Mouse (Mus musculus) embryonic stem cell, embryonic (primary cell): ENCODE data around the gene Prr22.

Experiments used
- CTCF ChIA-PET, 4 experiments: fragments of 300-600 bp in 2 of 4; fragments of 350-600 bp in 2 of 4; sonication (Branson Sonifier 250); formaldehyde crosslinking; loops; one replicate each; lab custom pipeline; 2022; ENCODE audit warnings: inconsistent platforms in 2 of 4; lab: Charles Lee
- POLR2A ChIA-PET, 4 experiments: fragments of 300-600 bp in 2 of 4; fragments of 350-600 bp in 2 of 4; sonication (Branson Sonifier 250); formaldehyde crosslinking; loops; one replicate each; lab custom pipeline; 2022; ENCODE audit warnings: antibody characterized with exemption in 4 of 4, inconsistent platforms in 1 of 4; lab: Charles Lee

The Prr22 gene

GRCm38 (mm10) chr17:56769950-56770349 is at the start of gene Prr22:
Prr22 (plus strand) TSS chr17:56770250.
- POLR2A ChIA-PET = interaction anchor here in 1 of 4 experiments (0.5 kb wide), 1 partner anchor 29 kb away, joined by 3 read pairs; no protein-coding TSS in a partner anchor
- CTCF ChIA-PET = no interaction called here

GRCm38 (mm10) chr17:56722441-56722840 is 47.6 kb upstream of the Prr22 start:
- CTCF ChIA-PET = interaction anchor here (0.6 to 1.0 kb wide), 4 partner anchors 13 to 417 kb away, joined by 3 to 6 read pairs (median 3); partner anchors contain the start of gene Nrtn (in 1 of the 4)

DNA sequence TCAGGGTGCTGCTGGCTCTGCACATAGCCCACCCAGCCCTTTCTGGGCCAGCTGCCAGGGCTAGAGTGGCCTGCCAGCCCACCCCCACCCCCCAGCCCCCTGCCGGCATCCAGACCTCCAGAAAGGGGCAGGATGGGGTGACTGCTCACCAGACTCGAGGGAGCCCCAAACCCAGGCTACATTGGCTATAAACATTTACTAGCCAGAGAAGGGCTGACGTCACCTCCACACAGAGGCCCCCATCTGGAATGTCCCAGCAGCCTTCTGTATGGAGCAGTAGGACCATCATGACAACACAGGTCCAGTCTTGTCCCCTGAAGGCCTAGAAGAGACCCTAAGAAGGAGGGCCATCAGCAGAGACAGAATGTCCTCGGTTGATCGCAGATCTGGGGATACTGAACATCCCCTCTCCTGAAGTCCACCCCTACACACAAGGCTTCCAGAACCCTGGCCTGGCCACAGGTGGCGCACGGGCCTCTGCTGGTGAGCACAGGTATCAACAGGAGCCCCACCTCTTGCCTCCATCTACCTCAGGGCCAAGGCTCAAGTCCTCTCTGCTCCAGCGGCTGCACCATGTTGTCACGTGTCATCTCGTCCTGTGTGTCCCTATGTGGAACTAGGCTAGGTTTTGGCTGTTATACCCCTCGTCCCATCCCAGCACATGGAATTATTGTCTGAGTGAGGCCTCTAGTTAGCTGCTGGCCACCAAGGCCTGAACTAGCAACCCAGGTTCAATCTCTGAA is 46.5 kb upstream of the Prr22 start:
- ChIA-PET POLR2A (interaction anchor here in 2 of 4 experiments (0.9 to 8.0 kb wide), 10 partner anchors 12 to 150 kb away, joined by 3 to 100 read pairs (median 4); partner anchors contain the start of gene Acsbg2 (in 1 of the 2)), CTCF (no interaction called here)

More at GRCm38 (mm10) chr17:56722441-56722840, 47.6 kb upstream of the Prr22 start:
- POLR2A ChIA-PET = interaction anchor here in 3 of 4 experiments (0.5 to 8.0 kb wide), 8 partner anchors 9 to 111 kb away, joined by 3 to 100 read pairs (median 3); no protein-coding TSS in a partner anchor

DNA sequence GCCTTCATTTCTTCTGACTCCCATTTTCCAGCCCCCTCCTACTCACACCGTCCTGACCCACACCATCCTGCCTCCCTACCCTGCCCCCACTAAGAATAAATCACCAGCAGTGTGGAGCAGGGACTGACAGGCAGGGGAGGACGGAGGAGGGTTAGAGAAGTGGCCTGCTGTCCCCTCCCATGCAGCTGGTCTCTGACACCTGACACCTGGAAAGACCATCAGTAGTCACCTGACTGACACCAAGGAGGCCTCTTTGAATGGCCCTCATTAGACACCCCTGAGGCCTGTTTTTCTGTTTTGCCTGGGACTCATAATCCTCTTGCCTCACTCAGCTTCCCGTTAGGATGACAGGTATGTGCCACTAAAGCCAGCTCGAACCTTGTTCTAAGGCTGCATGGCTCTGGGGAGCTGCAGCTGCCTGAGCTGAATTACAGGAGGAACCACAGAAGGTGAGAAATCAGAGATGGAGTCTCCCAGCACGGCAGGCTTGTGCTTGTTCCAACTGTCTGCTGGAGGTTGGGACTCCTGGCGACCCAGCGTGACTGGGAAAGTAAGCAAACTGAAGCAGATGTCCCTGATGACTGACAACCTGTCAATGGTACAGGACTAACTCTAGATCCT is 42.9 kb upstream of the Prr22 start:
- CTCF ChIA-PET = interaction anchor here in 3 of 4 experiments (0.6 to 3.0 kb wide), 11 partner anchors 9 to 174 kb away, joined by 3 to 16 read pairs (median 3); partner anchors contain the start of gene Nrtn (in 1 of the 3)

DNA sequence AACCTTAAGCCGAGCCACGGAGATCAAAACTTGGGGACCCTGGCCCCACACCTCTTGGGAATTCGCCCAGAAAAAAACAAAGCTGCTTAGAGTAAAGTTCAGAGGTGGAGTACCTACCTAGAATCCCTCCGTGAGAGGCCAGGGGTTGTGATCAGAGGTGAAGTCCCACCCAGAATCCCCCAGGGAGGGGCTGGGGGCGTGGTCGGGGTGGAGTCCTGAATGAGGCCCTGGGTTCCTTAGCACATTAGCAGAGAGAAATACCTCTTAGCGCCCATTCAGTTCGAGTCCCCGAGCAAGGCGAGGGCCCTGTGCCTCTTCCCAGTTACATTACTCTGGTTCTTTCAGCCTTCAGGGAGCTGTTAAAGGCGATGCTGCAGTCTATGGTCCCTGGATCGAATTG is 42.4 kb upstream of the Prr22 start:
- CTCF ChIA-PET = interaction anchor here (0.6 to 3.0 kb wide), 12 partner anchors 9 to 551 kb away, joined by 3 to 16 read pairs (median 4); partner anchors contain the start of gene Nrtn (in 1 of the 4)
- POLR2A ChIA-PET = interaction anchor here (0.7 to 5.0 kb wide), 43 partner anchors 9 to 688 kb away, joined by 3 to 68 read pairs (median 4); partner anchors contain the start of genes Ndufa11 (in 3 of the 4), Vmac (in 3 of the 4), Nrtn (in 2 of the 4) and Chaf1a (in 1 of the 4)

More for the DNA sequence above, 42.9 kb upstream of the Prr22 start:
- POLR2A ChIA-PET = interaction anchor here in 3 of 4 experiments (0.8 to 5.0 kb wide), 41 partner anchors 10 to 687 kb away, joined by 3 to 68 read pairs (median 5); partner anchors contain the start of genes Ndufa11 (in 3 of the 3), Vmac (in 3 of the 3), Nrtn (in 2 of the 3) and Chaf1a (in 1 of the 3)

DNA sequence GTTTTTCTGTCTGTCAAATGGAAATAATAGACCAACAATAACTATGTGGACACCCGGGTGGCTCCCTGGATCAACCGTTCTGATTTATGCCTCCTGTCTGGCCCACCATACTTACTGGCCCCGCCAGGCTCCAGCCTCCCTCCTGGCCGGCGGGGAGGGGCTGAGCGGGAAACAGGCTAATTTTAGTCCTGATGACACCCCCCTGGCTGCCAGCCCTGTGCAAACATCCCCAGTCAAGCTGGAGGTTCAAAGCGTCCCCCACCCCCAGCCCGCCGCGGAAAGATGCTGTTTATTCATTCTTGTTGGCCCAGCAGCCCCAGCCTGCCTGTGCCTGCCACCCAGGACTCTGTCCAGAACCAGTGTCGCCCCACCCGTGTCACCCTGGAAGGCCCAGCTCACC is 41.9 kb upstream of the Prr22 start:
- ChIA-PET POLR2A (interaction anchor here (0.7 to 5.0 kb wide), 44 partner anchors 9 to 688 kb away, joined by 3 to 68 read pairs (median 4); partner anchors contain the start of genes Ndufa11 (in 3 of the 4), Vmac (in 3 of the 4), Lonp1 (in 2 of the 4) and Nrtn (in 2 of the 4)), CTCF (interaction anchor here (0.6 to 3.0 kb wide), 12 partner anchors 8 to 550 kb away, joined by 3 to 16 read pairs (median 4); partner anchors contain the start of gene Nrtn (in 1 of the 4))

DNA sequence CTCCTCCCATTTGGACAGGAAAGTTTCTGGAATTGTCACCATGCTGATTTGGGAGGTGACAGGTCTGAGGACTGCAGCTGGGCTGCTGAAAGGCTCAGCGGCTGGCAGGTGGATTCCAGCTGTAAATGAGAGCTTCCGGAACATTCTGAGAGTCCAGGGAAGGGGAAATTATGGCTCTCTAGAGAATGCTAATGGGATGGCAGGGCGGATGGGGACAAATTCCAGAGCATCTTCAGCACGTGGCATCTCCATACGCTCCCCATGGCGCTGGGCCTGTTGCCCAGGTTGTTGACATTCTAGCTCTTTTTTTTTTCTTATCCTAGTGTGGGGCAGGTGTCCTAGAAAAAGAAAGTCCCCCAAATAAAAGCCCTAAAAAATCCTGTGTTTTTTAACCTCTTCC is 40.9 kb upstream of the Prr22 start:
- ChIA-PET CTCF (interaction anchor here in 3 of 4 experiments (0.5 to 3.0 kb wide), 5 partner anchors 7 to 190 kb away, joined by 3 to 16 read pairs (median 5); partner anchors contain the start of gene Nrtn (in 1 of the 3)), POLR2A (interaction anchor here in 3 of 4 experiments (0.6 to 5.0 kb wide), 25 partner anchors 8 to 302 kb away, joined by 3 to 68 read pairs (median 5); partner anchors contain the start of genes Ndufa11 (in 2 of the 3), Ranbp3 (in 2 of the 3), Vmac (in 2 of the 3) and Dus3l (in 1 of the 3))

- ChIA-PET CTCF (interaction anchor here in 2 of 4 experiments (1.1 to 3.0 kb wide), 2 partner anchors 28 to 176 kb away, joined by 3 to 12 read pairs; partner anchors contain the start of gene Nrtn (in 1 of the 2)), POLR2A (interaction anchor here in 3 of 4 experiments (0.6 to 5.0 kb wide), 18 partner anchors 7 to 145 kb away, joined by 3 to 68 read pairs (median 6); partner anchors contain the start of genes Ndufa11 (in 2 of the 3), Ranbp3 (in 2 of the 3), Vmac (in 2 of the 3) and Dus3l (in 1 of the 3))
Measured at GRCm38 (mm10) chr17:56729656-56730055, 40.4 kb upstream of the Prr22 start.

- ChIA-PET CTCF (interaction anchor here in 3 of 4 experiments (0.6 to 3.0 kb wide), 46 partner anchors 8 to 780 kb away, joined by 3 to 16 read pairs (median 4); partner anchors contain the start of genes Nrtn (in 2 of the 3), Dus3l (in 1 of the 3), Mllt1 (in 1 of the 3) and Ndufa11 (in 1 of the 3)), POLR2A (interaction anchor here in 2 of 4 experiments (0.6 to 6.2 kb wide), 20 partner anchors 8 to 457 kb away, joined by 3 to 30 read pairs (median 5); partner anchors contain the start of genes Dus3l (in 1 of the 2), Nrtn (in 1 of the 2) and Ranbp3 (in 1 of the 2))
Measured at GRCm38 (mm10) chr17:56736534-56736933, 33.5 kb upstream of the Prr22 start.

DNA sequence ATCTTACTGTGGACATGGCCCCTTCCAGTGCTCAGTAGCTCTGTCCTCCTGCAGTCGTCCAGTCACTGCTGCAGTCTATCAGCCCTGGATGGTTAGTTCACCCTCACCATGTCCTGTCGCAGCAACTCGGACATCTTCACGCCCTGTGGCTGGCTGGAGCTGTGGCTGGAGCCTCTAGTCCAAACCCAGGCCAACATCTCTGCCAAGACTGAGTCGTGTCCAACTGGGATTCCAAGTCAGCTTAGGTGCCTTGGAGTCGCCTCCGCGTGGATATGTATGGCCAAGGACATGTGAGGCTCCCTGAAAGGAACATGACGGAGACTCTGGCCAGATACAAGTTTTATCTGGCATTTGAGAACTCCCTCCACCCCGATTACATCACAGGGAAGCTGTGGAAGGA is 31.8 kb upstream of the Prr22 start:
- ChIA-PET CTCF (interaction anchor here in 2 of 4 experiments (1.2 to 2.0 kb wide), 4 partner anchors 13 to 400 kb away, joined by 3 to 11 read pairs (median 4); no protein-coding TSS in a partner anchor), POLR2A (interaction anchor here in 3 of 4 experiments (0.6 to 6.2 kb wide), 12 partner anchors 10 to 434 kb away, joined by 3 to 30 read pairs (median 5); partner anchors contain the start of genes Nrtn (in 1 of the 3) and Ranbp3 (in 1 of the 3))

- POLR2A ChIA-PET = interaction anchor here in 3 of 4 experiments (0.7 to 6.2 kb wide), 8 partner anchors 9 to 113 kb away, joined by 3 to 30 read pairs (median 4); partner anchors contain the start of genes Dus3l (in 1 of the 3), Lonp1 (in 1 of the 3), Ndufa11 (in 1 of the 3) and Rfx2 (in 1 of the 3)
Measured at GRCm38 (mm10) chr17:56740118-56740787, 29.8 kb upstream of the Prr22 start.

DNA sequence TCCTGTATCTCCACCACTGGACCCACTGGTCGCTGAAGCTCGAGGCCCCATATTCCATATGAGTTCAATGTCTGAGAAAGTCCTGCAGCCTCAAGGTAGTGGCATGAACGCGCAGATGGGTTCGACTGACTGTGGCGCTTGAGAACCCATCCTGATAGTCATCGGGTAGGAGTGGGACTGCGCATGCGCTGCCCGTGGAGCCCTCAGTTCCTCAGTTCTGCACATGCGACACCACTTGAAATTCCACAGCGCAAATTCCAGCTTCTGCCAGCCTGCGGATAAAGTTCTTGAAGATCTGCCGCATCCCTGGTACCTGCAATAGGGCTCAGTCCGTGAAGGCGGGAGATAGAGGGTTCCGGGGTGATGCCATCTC is 29.3 kb upstream of the Prr22 start:
- ChIA-PET CTCF (interaction anchor here in 1 of 4 experiments (1.3 to 2.0 kb wide), 2 partner anchors 13 to 390 kb away, joined by 4 to 5 read pairs; no protein-coding TSS in a partner anchor), POLR2A (interaction anchor here in 2 of 4 experiments (0.9 to 6.2 kb wide), 6 partner anchors 9 to 114 kb away, joined by 3 to 30 read pairs (median 6); partner anchors contain the start of genes Dus3l (in 1 of the 2), Lonp1 (in 1 of the 2), Ndufa11 (in 1 of the 2) and Rfx2 (in 1 of the 2))

More at GRCm38 (mm10) chr17:56740118-56740787, 29.8 kb upstream of the Prr22 start:
- CTCF ChIA-PET = no interaction called here

DNA sequence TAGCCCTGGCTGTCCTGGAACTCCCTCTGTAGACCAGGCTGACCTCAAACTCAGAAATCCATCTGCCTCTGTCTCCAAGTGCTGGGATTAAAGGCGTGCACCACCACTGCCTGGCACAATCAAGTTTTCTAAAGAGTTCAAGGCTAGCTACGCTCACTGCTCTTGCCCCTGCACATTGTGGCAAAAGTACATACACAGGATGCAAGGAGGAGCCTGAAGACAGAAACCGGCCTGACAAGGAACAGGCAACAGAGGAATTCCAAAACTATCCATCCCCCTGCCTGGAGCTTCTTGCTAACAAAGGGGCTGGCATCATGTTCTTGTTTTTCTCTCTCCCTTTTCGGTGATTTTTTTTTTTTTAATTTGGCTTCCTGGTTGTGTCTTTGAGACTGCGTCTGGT is 25.9 kb upstream of the Prr22 start:
- POLR2A ChIA-PET = interaction anchor here in 2 of 4 experiments (0.6 to 1.9 kb wide), 11 partner anchors 8 to 665 kb away, joined by 3 to 9 read pairs (median 3); partner anchors contain the start of genes Hdgfl2 (in 1 of the 2) and Nrtn (in 1 of the 2)
- CTCF ChIA-PET = interaction anchor here in 2 of 4 experiments (0.5 to 1.1 kb wide), 3 partner anchors 8 to 313 kb away, joined by 3 to 4 read pairs (median 3); no protein-coding TSS in a partner anchor

- CTCF ChIA-PET = interaction anchor here in 3 of 4 experiments (0.6 to 2.7 kb wide), 7 partner anchors 14 to 496 kb away, joined by 3 to 11 read pairs (median 5); partner anchors contain the start of genes Alkbh7 (in 1 of the 3) and Mllt1 (in 1 of the 3)
- POLR2A ChIA-PET = interaction anchor here in 3 of 4 experiments (0.6 to 4.0 kb wide), 34 partner anchors 10 to 538 kb away, joined by 3 to 25 read pairs (median 4); partner anchors contain the start of genes Ranbp3 (in 3 of the 3), Dus3l (in 2 of the 3), Rpl36 (in 2 of the 3) and 2410015M20Rik (in 1 of the 3)
Measured at GRCm38 (mm10) chr17:56751404-56752072, 18.5 kb upstream of the Prr22 start.

DNA sequence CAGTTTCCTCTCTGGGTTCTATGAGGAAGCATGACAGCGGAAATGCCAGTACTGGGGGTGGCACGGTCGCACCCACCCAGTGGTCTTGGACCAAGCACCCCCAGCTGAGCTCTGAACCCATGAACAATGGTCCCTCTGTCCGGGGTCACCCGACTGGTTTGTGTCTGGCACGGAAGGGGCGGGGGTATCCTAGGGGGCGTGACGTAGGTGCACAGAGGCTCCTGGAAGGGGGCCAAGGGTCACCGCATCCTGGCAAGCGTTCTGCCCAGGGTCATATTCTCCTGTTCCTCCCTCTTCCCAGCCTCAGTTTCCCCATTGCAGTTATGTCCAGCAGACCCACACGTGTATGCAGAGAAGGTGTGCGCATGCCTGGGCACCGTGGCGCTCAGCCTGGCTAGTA is 16.6 kb upstream of the Prr22 start:
- ChIA-PET CTCF (interaction anchor here (0.6 to 1.7 kb wide), 8 partner anchors 14 to 145 kb away, joined by 3 to 9 read pairs (median 6); partner anchors contain the start of gene Ranbp3 (in 1 of the 4)), POLR2A (interaction anchor here in 3 of 4 experiments (0.6 to 4.0 kb wide), 16 partner anchors 8 to 183 kb away, joined by 3 to 25 read pairs (median 4); partner anchors contain the start of genes Dus3l (in 1 of the 3), Ndufa11 (in 1 of the 3), Ranbp3 (in 1 of the 3) and Vmac (in 1 of the 3))
